Mouse (Mus musculus) inflammation-experienced regulatory T-cells, adult 6 months (primary cell): ENCODE data around the gene Aoc3. TPM values are rescaled to one million over a fixed set of nuclear protein-coding genes. Genes with fewer than 3 reads are reported as not detected.
"Not testable (repeated sequence)": the region's sequence is repeated elsewhere in the genome, so short reads cannot be mapped to it uniquely, and the experiment has no call there.

ENCODE experiments used
- ATAC-seq: one replicate; pipeline ENCODE4 v1.8.0; 2017
- polyA plus RNA-seq, 3 experiments: library from polyadenylated mRNA; unstranded; fragments of 100-300 nt; shearing (Covaris generic); gene quantifications; one replicate each; pipeline ENCODE4 v1.2.1; 2017

The Aoc3 gene
- polyA plus RNA-seq, 3 experiments from 2014 or later, result not detected

DNA sequence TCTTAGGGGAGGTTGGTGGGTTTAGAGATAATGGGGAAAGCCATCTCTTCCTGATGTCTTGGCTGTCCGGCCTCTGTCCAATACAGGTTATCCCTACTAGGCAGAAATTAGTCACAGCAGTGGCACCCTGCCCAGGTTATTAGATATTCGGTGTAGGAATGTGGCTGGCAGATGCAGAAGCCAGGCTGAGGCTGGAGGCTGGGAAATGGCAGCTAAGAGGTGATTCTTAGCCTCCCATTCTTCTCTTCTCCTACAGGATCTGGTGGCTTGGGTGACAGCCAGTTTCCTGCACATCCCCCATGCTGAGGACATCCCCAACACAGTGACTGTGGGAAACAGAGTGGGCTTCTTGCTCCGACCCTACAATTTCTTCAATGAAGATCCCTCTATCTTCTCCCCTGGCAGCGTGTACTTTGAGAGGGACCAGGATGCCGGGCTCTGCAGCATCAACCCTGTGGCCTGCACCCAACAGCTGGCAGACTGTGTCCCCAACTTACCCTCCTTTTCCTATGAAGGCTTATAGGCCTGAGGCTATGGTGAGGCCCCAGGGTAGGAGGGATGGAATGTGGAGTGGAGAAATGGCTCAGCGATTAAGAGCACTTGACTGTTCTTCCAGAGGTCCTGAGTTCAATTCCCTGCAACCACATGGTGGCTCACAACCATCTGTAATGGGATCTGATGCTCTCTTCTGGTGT, 1.3 kb upstream of the Aoc3 start:
- ATAC-seq, result no peak

DNA sequence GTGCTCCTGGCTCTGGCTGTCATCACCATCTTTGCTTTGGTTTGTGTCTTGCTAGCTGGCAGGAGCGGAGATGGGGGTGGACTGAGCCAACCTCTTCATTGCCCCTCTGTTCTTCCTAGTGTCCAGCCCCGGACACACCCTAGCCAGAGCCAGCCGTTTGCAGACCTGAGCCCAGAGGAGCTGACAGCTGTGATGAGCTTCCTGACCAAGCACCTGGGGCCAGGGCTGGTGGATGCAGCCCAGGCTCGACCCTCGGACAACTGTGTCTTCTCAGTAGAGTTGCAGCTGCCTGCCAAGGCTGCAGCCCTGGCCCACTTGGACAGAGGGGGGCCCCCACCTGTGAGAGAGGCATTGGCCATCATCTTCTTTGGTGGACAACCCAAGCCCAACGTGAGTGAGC, 556 bp downstream of the Aoc3 start:
- ATAC-seq, result not testable (repeated sequence)

DNA sequence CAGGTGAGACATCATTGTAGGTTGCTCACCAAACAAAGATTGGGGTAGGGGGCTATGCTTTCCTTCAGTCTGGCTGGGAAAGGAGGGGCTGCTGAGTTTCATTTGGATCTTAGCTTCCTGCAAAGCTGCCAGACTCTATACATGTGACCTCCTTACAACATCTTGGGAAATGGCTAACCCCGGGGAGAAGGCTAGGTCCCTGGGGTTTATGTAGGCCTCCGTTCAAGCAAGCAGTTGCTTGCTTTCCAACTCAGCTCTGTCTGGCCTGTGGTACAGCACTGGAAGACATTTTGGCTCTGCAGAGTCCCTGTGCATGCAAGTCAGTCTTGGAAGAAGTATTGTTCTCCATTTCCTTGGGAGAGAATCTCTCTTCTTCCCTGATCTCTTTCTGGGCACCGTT, 2.1 kb downstream of the Aoc3 start:
- ATAC-seq, result no peak

DNA sequence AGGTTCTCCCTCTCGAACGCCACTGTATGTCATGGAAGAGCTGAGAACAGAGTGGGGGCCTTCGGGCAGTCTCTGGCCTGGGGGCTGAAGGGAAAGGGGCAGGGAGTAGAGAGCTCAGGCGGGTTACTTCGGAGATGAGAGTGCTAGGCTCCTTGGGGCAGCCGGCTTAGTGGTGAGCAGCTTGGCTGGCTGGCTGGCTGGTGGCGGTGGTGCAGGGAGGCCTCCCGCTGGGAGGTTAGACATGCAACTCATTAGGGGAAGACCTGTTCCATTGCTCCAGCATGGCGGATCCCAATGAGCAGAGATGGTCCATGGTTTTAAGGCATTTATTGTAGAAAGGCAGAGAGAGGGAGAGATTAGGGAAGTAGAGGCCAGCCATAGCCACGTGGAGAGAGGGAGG, 3.6 kb downstream of the Aoc3 start:
- no peak for ATAC-seq

DNA sequence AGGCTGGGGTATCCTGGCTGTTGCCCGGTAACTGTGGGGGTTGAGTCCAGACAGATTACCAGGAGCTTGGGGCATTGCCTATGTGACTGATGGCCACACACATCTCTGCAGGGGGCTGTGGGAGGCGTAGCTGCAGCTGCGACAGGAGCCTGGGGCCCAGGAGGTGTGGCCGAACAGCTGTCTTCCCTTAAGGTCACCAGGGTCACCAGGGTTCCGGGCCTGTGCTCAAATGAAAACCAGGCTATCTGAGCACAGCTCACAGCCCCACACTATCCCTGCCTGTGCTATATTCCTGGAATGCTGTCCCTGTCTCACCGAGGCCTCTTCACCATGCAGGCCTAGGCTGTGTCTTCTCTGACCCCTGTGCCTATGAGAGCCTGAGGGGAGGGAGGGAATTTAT, 4.1 kb downstream of the Aoc3 start:
- no peak for ATAC-seq

DNA sequence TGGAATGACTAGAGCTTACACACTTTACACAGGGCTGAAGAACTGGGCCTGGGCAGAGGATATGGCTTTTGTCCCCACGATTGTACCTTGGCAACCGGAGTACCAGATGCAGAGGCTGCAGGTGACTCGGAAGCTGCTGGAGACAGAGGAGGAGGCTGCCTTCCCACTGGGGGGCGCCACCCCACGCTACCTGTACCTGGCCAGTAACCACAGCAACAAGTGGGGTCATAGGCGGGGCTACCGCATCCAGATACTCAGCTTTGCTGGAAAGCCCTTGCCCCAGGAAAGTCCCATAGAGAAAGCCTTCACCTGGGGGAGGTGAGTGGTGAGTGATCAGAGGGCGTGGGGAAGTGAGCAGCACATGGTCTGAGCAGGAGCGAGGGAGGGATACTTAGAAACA, 5.3 kb downstream of the Aoc3 start:
- no peak for ATAC-seq

DNA sequence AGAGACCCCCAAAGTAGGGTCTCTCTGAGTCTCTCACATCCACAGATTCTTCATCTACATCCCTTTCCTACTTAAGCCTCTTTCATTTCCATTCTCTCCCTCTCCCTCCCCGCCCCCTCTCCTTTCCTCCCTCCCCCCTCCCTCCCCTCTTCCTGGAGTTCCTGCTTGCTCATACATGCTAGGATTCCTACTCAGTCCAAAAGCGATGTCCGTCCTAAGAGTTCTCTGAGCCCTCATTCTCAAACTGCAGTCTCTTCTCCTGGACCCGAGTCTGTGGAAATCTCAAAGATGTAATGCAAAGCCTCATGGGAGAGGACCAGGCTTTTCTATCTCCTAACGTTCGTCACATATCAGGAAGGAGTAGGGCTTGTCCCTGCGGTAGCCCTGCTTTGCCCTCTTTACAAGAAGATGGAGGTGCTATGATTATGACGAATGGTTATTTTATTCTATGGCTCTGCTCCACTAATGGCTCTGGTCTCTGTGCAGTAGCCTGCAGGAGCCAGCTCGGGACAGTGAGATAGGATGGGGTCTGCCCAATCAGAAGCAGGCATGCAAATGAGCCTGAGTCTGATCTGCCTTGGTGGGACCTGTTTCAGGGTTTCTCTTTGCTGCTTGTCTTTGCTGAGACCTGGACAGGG, 7.8 kb downstream of the Aoc3 start:
- ATAC-seq, result no peak

DNA sequence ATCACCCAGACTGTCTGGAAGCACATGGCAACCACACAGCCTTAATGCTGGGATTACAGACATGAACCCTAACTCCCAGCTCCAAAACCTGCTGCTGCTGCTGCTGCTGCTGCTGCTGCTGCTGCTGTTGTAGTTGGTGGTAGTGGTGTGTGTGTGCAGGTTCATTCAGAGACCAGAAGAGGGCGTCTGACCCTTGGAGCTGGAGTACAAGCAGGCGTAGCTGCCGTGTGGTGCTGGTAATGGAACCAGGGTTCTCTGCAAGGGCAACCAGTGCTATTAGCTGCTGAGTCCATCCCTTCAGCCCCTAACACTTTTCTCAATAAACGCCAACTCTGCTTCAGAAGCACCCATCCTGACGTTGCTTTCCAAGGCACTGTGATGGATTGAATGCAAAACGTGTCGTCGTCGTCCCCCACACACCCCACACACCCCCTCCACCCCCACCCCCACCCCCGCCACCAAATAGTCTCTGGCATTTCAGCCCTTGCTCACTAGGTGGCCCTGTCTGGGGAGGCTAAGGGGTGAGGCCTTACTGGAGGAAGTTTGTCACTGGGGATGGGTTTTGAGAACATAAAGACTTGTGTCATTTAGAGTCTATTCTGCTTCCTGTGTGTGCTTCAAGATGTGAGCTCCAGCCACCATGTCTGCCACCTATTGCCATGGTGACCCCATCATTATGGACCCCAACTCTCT, 16.8 kb downstream of the Aoc3 start:
- no peak for ATAC-seq

DNA sequence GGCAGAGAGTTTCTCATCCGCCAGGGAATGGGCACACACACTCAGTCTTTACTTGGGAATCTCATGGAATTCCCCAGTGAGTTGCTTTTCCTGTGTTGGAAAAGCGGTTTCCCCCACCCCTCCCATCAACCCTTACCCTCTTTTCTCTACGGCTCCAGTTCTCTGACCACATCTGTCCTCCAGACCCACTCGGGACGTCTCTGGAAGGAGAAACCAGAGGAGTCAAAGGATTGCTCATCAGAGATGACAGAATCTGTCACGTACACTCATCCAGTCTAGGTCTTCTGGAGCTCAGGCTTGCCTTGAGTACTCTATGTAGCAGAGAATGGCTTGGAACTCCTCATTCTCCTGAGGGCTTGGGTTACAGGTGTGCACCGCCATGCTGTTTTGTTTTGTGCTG, 18.4 kb downstream of the Aoc3 start:
- ATAC-seq, result no peak

DNA sequence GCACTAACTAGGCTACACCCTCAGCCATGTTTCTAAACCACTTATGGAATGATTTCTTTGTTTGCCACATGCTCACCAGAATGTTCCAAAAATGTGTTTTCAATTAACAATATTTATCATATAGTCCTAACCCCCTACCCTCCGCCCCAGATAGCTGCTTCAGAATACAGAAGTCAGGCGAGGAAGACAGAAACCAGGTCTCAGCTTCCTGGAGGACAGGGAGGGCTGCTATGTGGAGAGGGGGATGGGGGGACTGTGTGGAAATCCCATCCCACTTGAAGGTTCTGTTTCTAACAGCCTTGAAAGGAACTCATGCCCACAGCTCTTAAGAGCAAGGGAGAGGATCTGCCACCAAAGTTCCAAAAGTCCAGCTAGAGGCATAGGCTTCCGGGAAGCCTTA, 18.8 kb downstream of the Aoc3 start:
- ATAC-seq, result no peak

DNA sequence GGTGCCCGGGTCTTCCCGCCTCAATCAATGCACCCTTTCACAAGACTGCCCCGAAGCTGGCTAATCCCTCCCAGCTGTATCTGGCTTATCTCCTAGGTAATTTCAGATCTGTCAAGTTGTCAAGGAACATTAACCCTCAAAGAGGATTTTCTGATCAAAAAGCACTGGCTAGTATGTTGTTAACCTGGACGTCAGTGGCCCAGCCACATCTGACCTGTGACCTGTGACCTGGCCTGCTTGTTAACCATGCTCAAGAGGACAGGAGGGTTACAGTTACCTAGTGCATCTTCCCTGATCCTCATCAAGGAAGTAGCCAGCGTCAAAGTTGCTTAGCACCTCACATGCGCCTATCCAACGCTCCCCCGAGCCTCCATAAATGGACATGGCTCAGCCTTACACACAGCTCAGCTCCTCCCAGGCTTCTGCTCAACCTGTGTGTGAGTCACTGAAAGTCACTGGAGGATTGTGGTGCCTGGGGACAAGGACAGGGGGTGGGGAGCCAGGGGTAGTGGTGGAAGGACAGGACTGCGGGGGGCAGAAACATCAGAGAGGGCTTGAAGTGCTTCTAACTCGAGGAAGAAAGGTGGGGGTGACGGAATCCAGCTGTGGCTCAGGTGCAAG, 20.8 kb downstream of the Aoc3 start:
- no peak for ATAC-seq

DNA sequence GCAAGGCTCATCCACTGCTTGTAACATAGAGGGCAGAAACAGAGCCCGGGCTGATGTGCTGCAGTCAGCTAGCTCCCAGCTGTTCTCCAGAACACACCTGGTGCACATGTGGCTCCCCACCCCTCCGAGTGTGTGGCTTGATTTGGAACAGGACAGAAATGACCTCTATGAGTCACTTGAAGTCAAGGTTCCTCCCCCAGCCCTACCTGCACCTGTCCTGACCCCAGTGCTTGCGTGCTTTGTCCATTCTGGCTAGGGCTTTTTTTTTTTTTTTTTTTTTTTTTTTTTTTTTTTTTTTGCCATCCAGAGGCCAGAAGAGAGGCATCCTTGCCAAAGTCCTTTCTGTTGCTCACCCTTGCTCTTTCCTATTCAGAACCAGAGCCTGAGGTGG, 21.3 kb downstream of the Aoc3 start:
- no peak for ATAC-seq

DNA sequence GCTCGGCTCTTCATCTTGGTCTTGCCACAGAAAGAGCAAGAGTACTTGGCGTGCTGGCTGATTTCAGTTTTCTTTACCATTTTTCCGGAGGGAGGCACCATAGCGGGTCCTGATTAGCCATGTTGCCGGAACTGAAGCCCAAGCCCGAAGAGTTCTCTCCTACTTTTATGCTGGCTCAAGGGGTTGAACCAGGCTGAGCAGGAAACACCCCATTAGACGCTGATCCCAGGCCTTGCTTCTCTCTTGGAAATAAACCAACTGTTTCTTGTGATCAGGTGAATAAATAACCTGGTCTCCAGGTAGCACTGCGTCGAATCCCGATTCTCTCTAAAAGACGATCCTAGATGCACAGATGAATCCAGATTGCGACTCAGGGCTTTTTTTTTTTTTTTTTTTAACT, 23.0 kb downstream of the Aoc3 start:
- no peak for ATAC-seq

DNA sequence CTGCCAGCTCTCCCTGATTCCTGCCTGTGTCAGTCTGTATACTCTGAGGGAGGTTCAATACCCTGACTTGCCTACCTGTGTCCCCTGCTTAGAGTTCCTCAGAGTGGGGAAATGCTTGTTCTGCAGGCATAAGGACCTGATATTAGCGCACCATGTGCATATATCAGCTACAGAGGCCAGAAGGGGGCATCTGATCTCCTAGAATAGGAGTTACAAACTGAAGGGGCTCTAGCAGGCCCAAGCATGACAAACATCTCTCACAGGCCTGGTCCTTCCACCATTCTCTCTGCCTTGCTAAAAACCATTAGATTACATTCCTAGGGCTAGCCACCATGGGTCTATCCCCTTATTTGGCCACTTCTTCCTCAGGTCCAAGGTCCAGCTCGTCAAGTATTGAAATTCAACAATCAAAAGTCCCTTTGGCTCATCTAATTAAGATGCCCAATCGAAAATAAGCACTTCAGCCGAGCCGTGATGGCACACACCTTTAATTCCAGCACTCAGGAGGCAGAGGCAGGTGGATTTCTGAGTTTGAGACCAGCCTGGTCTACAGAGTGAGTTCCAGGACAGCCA, 24.1 kb downstream of the Aoc3 start:
- no peak for ATAC-seq

DNA sequence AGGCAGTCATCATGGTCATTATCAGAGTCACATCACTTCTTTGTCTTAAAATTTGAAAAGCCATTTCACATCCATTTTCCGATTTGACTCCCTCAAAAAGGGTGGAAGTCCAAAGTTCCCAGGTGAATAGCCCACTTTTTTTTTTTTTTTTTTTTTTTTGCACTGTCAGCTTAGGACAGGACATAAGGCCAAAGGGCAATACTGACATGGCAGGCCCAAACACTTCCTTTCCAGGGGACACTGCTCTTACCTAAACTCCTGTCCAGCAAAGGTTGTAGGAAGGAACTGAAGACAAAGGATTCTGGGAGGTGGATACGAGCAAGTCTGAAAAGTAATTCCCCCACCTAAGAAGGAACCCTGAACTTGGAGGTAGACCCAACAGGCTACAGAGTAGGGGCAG, 25.5 kb downstream of the Aoc3 start:
- no peak for ATAC-seq

DNA sequence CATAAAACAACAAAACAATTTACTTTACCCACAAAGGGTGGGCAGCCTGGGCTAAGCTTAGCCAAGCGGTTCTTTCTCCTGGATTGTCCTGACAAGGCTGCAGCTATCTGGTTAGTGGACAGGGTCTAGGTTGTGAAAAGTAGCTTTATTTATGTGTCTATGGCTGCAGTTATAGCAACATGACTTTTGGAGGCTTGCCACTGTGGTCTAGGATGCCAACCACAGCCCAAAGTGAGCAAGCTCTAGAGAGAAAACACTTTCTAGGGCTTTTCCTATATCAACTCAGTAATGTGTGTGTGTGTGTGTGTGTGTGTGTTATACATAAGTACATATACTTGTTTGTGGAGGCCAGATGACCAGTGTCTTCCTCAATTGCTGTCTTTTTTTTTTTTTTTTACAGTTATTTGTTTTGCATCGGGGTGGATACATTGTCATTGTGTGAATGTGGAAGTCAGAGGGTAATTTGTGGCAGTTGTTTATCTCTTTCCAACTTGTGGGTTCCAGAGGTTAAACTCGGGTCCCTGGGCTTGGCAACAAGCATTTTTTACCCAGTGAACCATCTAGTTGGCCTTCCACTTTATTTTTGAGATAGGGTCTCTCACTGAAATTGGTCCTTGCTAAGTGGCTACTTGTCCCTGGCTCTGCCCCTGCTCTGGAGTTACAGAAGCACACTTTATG, 27.2 kb downstream of the Aoc3 start:
- no peak for ATAC-seq

DNA sequence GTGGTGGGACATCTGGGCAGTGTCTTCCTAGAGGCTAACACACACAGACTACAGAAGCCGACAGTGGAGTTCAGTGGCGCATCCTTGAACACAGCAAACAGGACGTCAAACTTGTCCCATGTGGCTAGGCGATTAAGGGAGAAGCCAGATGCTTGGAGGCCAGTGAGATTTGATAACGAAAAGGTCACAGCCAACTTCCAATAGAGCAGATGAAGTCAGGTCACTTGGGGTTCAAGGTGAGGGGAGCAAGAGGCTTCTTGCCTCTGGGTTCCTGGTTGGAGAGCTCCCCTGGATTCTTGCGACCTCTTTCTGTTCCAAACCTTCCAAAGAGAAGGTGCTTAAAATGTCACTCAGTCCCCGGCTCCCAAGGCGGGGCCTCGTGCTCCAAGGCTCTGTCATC, 29.4 kb downstream of the Aoc3 start:
- ATAC-seq, result no peak

DNA sequence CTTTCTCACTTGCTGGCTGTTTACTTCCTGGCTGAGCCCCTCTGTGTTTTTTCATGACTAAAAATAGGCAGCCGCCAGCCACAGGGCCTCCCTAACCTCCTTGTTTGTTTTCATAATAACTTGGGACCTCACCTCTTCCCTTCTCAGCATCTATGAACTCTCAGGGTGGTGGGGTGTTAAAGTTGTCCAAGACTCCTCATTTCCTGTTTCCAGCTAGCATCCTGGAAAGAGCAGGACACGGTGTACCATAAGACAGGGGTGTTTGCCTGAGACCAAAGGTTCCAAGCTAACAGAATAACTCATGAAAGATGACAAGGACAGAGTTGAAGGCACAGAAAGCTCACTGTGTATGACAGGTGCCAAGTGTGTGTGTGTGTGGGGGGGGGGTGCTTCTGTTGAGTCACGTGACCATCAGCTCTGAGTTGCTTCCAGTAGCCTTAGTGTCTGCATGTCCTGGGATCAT, 30.3 kb downstream of the Aoc3 start:
- no peak for ATAC-seq

DNA sequence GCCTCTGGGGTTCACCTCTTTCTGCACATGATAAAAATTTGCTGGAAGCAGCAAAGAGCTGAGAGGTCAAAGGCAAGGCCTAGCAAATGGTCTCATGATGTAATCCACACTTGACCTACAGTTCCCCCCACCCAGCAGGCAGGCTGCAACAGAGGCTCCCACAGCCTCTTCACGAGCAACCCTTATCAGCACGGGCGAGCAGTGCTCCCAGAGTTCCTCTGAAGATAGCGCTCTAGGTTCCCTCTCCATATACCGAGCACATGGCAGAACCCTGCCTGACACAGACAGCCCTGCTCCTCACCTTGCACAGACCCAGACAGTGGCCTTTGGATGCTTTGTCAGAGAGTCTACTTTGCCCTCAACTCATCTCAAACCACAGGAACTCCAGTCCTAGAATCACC, 34.1 kb downstream of the Aoc3 start:
- no peak for ATAC-seq

DNA sequence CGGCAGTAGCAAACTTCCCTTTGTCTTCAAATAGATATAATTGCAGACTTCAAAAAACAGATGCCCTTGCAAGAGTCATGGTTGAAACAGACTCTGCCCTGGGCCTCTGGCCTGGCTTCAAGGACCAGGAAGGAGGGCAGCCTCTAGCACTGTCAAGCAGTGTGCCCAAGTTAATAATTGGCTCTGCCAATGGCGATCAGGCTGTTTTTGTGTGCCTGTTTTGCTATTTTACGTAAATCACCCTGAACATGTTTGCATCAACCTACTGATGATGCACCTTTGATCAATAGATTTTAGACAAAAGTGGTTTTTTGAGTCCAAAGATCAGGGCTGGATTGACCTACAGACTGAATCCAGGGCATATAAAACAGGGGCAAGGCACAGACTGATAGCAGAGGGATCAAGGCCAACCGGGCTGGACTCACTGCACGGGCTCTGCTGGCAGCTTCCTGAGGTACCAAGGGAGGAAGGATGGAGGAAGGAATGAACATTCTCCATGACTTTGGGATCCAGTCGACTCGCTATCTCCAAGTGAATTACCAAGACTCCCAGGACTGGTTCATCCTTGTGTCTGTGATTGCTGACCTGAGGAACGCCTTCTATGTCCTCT, 37.0 kb downstream of the Aoc3 start, which contains the start of gene G6pc:
G6pc (plus strand) TSS at position 236 of the 610 bp plus-strand sequence.
- ATAC-seq, result no peak

DNA sequence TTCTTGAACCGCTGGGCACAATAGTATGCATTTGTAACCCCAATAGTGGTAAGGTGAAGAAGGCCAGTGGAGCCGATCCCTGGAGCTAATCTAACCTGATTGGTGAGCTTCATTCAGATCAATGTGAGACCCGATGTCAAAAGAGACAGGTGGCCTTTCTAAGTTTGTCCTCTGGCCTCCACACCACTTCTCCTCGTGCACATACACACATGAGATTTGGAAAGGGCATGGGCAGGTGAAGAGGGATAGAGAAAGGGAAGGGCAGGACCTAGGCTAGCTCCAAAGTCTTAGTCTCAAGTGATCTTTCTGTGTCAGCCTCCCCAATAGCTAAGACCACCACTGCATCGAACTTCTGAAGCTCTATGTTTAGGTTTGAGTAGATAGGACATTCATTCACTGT, 39.7 kb downstream of the Aoc3 start:
- ATAC-seq, result no peak

DNA sequence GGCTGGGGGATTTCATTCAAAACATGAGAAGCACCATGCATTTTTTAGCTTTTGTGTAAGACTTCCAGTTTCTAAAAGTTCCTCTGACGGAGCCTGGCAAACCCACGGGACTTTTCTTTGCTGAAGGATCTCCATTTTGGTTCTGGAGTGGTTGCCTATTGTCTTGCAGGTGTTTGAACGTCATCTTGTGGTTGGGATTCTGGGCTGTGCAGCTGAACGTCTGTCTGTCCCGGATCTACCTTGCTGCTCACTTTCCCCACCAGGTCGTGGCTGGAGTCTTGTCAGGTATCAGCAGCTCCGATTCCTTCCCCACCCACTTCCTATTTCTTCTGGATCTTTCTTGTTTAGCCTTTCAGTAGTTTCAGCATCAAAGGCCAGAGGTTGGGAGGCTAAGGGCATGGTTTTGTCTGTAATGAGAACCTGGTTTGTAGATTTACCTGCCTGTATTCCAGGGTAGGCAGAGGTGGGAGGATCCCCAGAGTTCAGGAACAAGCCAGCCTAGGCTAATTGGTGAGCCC, 44.1 kb downstream of the Aoc3 start:
- ATAC-seq, result no peak
